Mouse (Mus musculus) liver, embryonic 11.5 days (tissue): ENCODE measurements around the gene Dedd2. TPM values are rescaled to one million over a fixed set of nuclear protein-coding genes. Genes with fewer than 3 reads are reported as not detected.

Experiments used
- ATAC-seq: fragments of 200-750 bp; cut with Nextera tagmentation; replicated peaks from 2 replicates; pipeline ENCODE4 v1.8.0; 2017; ENCODE audit warnings: moderate number of reproducible peaks, mild to moderate bottlenecking, moderate TSS enrichment, moderate library complexity; ENCODE audit not compliant: low FRiP score
- DNase-seq: peaks from one replicate; pipeline ENCODE4 v3.0.0-alpha.2; 2017; ENCODE audit warnings: low spot score
- H3K27ac ChIP-seq: fragments of 300-500 bp; sonication (generic); 2 replicates; pipeline ENCODE4 v1.5.1; 2014; ENCODE audit warnings: mild to moderate bottlenecking, low read depth, low read length, control low read depth
- H3K27me3 ChIP-seq: fragments of 300-500 bp; sonication (generic); replicated peaks from 2 replicates; pipeline ENCODE4 v1.6.1; 2014; ENCODE audit warnings: low read length, mixed read lengths; ENCODE audit not compliant: control insufficient read depth, insufficient read depth
- H3K36me3 ChIP-seq: fragments of 300-500 bp; sonication (generic); 2 replicates; pipeline ENCODE4 v1.6.1; 2014; ENCODE audit warnings: mild to moderate bottlenecking, low read length, moderate library complexity, mixed read lengths; ENCODE audit not compliant: control insufficient read depth, insufficient read depth
- H3K4me1 ChIP-seq: fragments of 300-500 bp; sonication (generic); replicated peaks from 2 replicates; pipeline ENCODE4 v1.6.1; 2014; ENCODE audit warnings: low read length, mixed read lengths; ENCODE audit not compliant: control insufficient read depth, insufficient read depth
- H3K4me2 ChIP-seq: fragments of 300-500 bp; sonication (generic); 2 replicates; pipeline ENCODE4 v1.6.1; 2014; ENCODE audit warnings: mild to moderate bottlenecking, control low read depth, moderate library complexity
- H3K4me3 ChIP-seq: fragments of 300-500 bp; sonication (generic); 2 replicates; pipeline ENCODE4 v1.5.1; 2014; ENCODE audit warnings: low read depth, low read length, control low read depth
- H3K9ac ChIP-seq: fragments of 300-500 bp; sonication (generic); 2 replicates; pipeline ENCODE4 v1.6.1; 2014; ENCODE audit warnings: low read depth, low read length, control low read depth
- H3K9me3 ChIP-seq: fragments of 300-500 bp; sonication (generic); 2 replicates; pipeline ENCODE4 v1.6.1; 2016; ENCODE audit warnings: low read length, inconsistent platforms, mixed read lengths; ENCODE audit not compliant: control insufficient read depth
- WGBS: fragments of 180-500 bp; shearing (Covaris S2); extraction: QIAGEN DNeasy Blood & Tissue Kit; methylation state at CpG from one replicate; pipeline ENCODE4 v1.1.7; 2014; 5-methylcytosine and 5-hydroxymethylcytosine counted together
- polyA plus RNA-seq: library from polyadenylated mRNA; unstranded; fragments of >200 nt; fragmentation: Nextera tagmentation; extraction: Ambion mirVana; gene quantifications from 2 replicates; pipeline ENCODE4 v1.2.1, GENCODE M21; 2014

Dedd2 gene
- polyA plus RNA-seq, 1 experiment from 2014 or later: 19.6 TPM

DNA sequence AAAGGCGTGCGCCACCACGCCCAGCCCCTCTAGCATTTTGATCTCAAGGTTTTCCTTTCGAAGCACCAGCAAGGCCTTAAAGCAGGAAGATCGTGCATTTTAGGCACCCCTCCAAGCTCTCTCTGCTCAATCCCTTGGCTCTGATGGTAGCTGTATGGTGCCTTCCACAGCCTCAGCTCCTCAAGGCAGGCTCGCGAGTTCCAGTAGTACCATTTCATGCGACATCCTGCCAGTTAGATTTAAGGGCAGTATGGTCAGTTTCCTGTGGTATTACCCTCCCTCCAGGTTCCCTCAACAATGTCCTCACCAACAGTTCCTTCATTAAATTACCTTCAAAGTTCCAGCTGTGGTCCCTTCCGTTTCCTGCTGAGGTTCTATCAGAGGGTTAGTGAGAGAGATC, 24.3 kb downstream of the Dedd2 start:
- Histone ChIP-seq H3K9me3 (no peaks in the 10 kb centered on the region), H3K4me2 (no peak overlapping the region), H3K4me1 (peaks cover 8% of the 10 kb centered on the region; the same call in 1 of the 2 replicates), H3K4me3 (no peak overlapping the region), H3K27me3 (no peaks in the 10 kb centered on the region), H3K9ac (no peak overlapping the region), H3K36me3 (no peaks in the 10 kb centered on the region), H3K27ac (no peak overlapping the region)
- WGBS: 74% methylated on average over 9 of the region's 9 CpGs
- ATAC-seq (no peak), DNase-seq (no peak)

DNA sequence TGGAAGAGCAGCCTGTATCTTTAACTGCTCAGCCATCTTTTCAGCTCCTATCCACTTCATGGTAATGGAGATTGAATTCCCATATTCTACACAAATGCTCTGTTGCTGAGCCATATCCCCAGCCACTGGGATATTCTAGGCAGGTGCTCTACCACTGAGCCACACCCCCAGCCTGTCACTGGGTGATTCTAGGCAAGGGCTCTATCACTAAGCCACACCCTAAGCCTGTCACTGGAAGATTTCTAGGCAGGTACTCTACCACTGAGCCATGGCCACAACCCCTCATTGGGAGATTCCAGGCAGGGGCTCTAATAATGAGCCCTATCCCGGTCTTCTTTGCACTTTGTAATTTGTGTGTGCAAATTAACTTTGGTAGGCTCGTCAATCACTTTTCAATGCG, 25.3 kb downstream of the Dedd2 start:
- Histone ChIP-seq H3K4me2 (no peak overlapping the region), H3K27ac (no peak overlapping the region), H3K9me3 (no peaks in the 10 kb centered on the region), H3K9ac (no peak overlapping the region), H3K36me3 (no peaks in the 10 kb centered on the region), H3K27me3 (no peaks in the 10 kb centered on the region), H3K4me3 (no peak overlapping the region), H3K4me1 (peaks cover 8% of the 10 kb centered on the region; the same call in 1 of the 2 replicates)
- WGBS: 77% methylated on average over 3 of the region's 3 CpGs
- ATAC-seq (peak; percentile 87), DNase-seq (no peak)

DNA sequence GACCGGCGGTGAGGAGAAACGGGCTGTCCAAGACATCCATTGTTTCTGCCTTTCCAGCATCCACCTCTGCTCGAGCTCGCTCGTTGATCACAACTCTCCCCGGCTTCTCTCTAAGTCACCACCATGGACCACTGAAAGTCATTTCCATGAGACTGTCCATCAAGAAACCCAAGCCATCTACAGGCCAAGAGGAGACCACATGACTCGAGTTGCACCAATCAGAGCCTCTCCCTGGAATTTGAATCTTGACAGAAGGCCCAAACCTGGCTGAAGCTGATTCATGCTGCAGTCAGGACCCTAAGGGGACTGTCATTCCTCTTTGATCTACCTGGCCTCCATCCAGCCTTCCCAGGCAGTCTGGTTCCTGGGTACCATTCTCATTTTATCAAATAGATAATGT, 28.3 kb downstream of the Dedd2 start:
- H3K9me3 ChIP-seq: no peaks in the 10 kb centered on the region
- H3K4me3 ChIP-seq: no peak overlapping the region
- no peak overlapping the region for H3K27ac ChIP-seq
- no peak overlapping the region for H3K9ac ChIP-seq
- H3K4me1 ChIP-seq: peaks cover 8% of the 10 kb centered on the region; the same call in 1 of the 2 replicates
- no peak for ATAC-seq
- no peaks in the 10 kb centered on the region for H3K36me3 ChIP-seq
- no peak overlapping the region for H3K4me2 ChIP-seq
- no peaks in the 10 kb centered on the region for H3K27me3 ChIP-seq
- 80% methylated on average over 8 of the region's 8 CpGs for WGBS
- no peak for DNase-seq

DNA sequence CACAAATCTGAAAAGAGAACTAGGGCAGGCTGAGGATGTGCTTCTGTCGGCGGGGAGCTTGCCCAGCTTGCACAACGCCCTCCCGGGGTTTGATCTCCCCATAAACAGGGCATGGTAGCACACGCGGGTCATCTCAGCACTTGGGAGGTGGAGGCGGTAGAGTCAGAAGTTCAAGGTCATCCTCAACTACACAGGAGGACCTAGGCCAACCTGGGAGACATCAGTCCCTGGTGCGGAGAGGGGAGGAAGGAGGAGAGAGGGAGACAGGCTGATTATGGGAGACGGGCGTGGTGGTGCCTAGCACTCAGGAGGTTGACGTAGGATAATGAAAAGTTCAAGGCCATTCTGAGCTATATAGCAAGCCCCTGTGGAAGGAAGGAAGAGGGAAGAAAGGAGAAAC, 29.6 kb downstream of the Dedd2 start:
- Histone ChIP-seq H3K36me3 (no peaks in the 10 kb centered on the region), H3K4me3 (no peak overlapping the region), H3K4me1 (peaks cover 8% of the 10 kb centered on the region; the same call in 1 of the 2 replicates), H3K9me3 (no peaks in the 10 kb centered on the region), H3K9ac (no peak overlapping the region), H3K27ac (no peak overlapping the region), H3K27me3 (no peaks in the 10 kb centered on the region), H3K4me2 (no peak overlapping the region)
- 85% methylated on average over 11 of the region's 11 CpGs for WGBS
- no peak for DNase-seq
- no peak for ATAC-seq

DNA sequence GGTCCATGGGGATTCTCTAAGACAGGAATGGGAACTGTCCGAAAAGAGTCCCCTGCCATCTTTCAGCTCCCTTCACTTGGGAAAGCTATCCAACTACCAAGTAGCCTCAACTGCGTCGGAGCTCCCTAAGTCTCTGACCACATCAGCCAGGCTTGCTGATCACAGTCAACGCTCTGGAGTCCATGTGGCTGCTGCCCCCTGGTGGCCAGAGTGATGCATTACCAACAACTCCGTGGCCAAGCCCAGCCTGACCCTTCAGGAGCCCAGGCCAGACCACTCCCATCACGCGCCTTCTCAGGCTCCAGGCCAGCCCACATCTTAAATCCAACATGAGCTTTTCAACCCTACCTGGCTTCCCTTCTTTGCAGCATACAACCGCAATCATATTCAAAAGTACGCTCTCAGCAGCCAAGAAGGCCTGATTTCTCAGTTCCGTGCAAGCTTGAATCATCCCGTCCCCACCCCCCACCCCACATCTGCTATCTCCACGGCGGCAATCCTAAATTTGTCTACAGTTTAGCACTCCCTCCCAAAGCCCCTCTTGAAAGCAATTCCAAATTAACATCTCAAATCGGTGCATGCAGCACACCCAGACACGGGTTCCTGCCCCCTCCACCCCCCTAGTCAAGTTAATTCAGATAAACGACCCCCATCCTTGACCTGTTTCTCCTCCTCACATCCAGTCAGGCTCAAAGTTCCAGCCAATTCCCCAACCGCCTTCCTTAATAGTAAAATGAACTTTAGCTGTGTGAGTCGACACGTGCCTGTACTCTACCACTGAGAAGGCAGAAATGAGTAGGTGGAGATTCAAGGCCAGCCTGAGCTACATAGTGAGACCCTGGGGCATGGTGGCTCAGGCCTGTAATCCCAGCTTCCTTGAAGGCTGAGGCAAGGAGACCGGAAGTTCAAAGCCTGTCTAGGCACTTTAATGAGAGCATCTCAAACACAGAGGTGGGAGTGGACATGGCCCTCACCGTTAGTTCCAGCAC, 32.5 kb downstream of the Dedd2 start:
- Histone ChIP-seq H3K9me3 (no peaks in the 10 kb centered on the region), H3K27ac (no peak overlapping the region), H3K4me3 (no peak overlapping the region), H3K9ac (no peak overlapping the region), H3K36me3 (no peaks in the 10 kb centered on the region), H3K4me2 (no peak overlapping the region), H3K4me1 (0 out of 2 replicates have a peak, but pooled peaks cover 2% of the 10 kb centered on the region), H3K27me3 (peaks cover 3% of the 10 kb centered on the region; the same call in 1 of the 2 replicates)
- peak; percentile 83 for DNase-seq
- peak; percentile 75 for ATAC-seq
- 28% methylated on average over 21 of the region's 21 CpGs for WGBS

DNA sequence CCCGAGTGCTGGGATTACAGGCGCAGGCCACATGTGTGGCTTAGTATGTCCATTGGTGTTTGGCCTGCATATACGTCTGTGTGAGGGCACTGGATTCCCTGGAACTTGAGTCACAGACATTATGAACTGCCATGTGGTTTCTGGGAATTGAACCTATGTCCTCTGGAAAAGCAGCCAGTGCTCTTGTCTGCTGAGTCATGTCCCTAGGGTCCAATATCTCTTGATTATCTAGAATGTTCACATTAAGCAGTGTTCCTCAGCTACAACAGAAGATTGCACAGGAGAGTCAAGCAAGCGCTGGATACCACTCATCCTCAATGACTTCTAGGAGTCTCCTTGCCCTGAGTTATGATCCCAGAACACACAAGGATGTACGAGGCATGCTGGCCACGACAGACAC, 36.3 kb downstream of the Dedd2 start:
- no peaks in the 10 kb centered on the region for H3K9me3 ChIP-seq
- H3K4me1 ChIP-seq: peaks cover 7% of the 10 kb centered on the region
- DNase-seq (no peak), ATAC-seq (no peak)
- H3K27me3 ChIP-seq: peaks cover 39% of the 10 kb centered on the region
- no peak overlapping the region for H3K4me3 ChIP-seq
- 64% methylated on average over 6 of the region's 6 CpGs for WGBS
- no peak overlapping the region for H3K27ac ChIP-seq
- no peaks in the 10 kb centered on the region for H3K36me3 ChIP-seq
- H3K9ac ChIP-seq: no peak overlapping the region
- H3K4me2 ChIP-seq: no peak overlapping the region

DNA sequence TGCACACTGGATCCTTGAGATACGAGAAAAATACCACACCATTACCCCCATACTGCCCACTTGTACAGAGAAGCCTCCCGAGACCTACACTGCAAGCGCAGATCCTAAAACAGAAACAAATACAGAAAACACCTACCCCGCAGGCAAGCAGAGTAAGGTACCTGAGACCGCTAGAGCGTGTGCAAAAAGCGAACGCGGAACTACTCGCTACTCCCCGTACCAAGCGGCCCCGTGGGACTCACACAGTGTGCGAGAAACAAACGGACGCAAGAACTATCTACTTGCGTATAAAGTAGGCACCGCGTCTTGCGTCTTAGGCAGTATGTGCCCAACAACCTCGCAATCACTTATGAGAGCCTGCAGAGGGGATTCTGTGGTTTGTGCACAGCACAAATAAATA, 38.6 kb downstream of the Dedd2 start:
- WGBS: 11% methylated on average over 21 of the region's 21 CpGs
- peak overlapping the region; percentile 53 for H3K4me2 ChIP-seq
- no peaks in the 10 kb centered on the region for H3K36me3 ChIP-seq
- no peaks in the 10 kb centered on the region for H3K9me3 ChIP-seq
- peak overlapping the region; percentile 25 for H3K4me3 ChIP-seq
- no peak overlapping the region for H3K9ac ChIP-seq
- peaks cover 7% of the 10 kb centered on the region for H3K4me1 ChIP-seq
- peaks cover 62% of the 10 kb centered on the region for H3K27me3 ChIP-seq
- DNase-seq (no peak), ATAC-seq (no peak)
- no peak overlapping the region for H3K27ac ChIP-seq

DNA sequence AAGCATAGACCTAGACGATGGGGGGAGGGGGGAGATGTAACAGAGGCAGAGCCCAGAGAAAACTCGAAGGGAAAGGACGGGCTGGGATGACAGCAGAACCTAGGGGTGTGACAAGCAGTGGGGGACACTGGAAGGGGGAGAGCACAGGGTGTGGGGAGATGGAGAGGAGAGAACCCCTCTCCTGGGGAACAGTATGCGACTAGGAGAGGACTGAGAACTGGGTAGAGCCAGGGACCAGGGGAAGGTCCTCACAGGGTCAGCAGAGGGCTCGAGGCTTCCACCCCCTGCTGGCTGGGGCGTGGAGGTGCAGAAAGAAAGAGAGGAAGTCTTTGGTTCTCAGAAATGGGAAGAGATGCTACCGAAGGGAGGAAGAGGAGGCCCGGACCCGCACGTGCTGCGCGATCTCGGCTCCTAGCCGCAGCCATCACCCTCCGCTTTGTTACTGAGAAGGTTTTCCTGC, 39.1 kb downstream of the Dedd2 start:
- H3K27me3 ChIP-seq: peaks cover 67% of the 10 kb centered on the region
- WGBS: 3% methylated on average over 15 of the region's 15 CpGs
- H3K36me3 ChIP-seq: no peaks in the 10 kb centered on the region
- H3K9ac ChIP-seq: no peak overlapping the region
- no peak for DNase-seq
- H3K4me1 ChIP-seq: peaks cover 7% of the 10 kb centered on the region
- H3K4me3 ChIP-seq: peak overlapping the region; percentile 25
- peak overlapping the region; percentile 53 for H3K4me2 ChIP-seq
- H3K27ac ChIP-seq: no peak overlapping the region
- peak; percentile 67; the same call in 1 of the 2 replicates for ATAC-seq
- H3K9me3 ChIP-seq: no peaks in the 10 kb centered on the region
